Mouse (Mus musculus) liver, postnatal 0 days (tissue): Measurements from ENCODE around the gene Slc44a1.

Experiments used
- CTCF ChIP-seq: sonication (generic); IDR thresholded peaks from 2 replicates; pipeline ENCODE4 v1.5.1; 2016; ENCODE audit warnings: antibody characterized with exemption, low read depth
- EP300 ChIP-seq: IDR thresholded peaks from 2 replicates; pipeline ENCODE4 v1.6.1; 2016; ENCODE audit warnings: antibody characterized with exemption, low read depth, mild to moderate bottlenecking

DNA sequence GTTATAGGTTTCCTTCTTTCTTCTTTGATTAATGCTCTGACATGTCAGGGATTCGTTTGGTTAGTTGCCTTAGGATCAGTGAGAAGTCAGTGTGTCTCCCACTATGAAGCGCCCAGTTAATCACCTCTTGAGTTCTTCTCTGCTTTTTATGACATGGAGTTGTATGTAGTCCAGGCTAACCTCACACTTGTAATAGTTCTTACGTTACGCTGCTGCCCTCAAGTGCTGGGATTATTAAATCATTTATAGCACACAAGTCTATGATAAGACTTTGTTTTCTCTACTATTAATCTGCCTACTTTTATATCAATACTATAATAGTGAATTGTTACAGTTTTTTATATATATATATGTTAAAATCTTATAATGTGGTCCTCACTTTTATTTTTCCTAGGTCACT lies 109.2 kb downstream of the Slc44a1 start:
- TF ChIP-seq CTCF (peak; percentile 38), EP300 (no peak)
